Mouse (Mus musculus) retina, postnatal 1 day (tissue): ENCODE results near the gene Lbp.

Experiments used
- DNase-seq: peaks from one replicate; pipeline ENCODE4 v3.0.0-alpha.2; 2012

Gene Lbp

DNA sequence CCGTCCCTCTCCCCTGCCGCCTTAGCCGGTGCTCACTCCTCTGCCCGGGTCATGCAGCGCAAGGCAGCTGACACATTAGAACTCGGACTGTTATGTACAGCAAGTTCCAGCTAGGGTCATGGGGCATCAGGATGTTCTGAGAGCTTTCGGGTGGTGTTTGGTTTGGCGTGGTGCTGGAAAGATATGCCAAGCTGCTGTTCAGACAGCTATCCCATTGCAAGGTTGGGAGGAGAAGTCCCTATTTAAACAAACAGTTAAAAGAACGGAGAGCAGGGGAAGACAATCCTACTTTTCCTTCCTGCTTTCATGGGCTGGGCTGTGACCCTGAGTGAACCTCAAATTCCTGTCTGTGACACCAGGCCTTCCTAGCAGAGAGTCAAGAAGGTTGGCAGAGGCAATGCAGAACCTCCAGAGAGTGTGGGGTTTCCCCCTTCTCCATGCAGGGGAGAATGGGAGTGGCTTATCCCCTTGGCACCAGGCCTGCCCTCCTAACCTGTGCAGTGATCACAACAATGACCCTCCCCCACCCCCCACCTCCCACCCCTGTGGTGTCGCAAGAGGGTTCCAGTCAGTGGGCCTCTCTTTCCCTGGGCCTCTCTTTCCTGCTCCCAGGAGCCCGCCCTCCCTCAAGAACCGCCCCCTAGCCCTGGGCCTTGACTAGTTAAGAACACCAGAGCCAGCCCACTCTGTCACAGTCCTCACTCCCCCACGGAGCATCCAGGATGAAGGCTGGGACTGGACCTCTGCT, at the start of gene Lbp:
TSS of gene Lbp (plus strand) at position 546 of the 748 bp plus-strand sequence.
- DNase-seq: peak; percentile 61

DNA sequence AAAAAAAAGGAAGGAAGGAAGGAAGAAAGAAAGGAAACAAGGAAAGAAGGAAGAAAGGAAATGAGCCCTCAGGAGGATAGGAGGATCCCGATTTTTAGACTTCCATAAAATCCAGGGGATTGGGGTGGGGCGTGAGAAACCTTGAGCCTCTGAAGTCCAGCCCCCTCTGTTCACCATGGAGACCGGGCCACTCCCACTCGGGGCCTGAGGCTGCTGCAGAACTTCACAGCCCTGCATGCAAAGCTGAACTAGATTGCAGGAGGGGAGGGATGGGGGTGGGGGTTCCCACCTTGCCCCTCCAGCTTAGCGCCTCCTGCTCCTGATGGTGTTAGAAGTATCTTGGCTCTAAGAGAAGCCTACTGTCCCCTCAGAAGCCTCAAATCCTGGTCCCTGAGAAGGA, 49.4 kb upstream of the Lbp start:
- peak; percentile 56 for DNase-seq

DNA sequence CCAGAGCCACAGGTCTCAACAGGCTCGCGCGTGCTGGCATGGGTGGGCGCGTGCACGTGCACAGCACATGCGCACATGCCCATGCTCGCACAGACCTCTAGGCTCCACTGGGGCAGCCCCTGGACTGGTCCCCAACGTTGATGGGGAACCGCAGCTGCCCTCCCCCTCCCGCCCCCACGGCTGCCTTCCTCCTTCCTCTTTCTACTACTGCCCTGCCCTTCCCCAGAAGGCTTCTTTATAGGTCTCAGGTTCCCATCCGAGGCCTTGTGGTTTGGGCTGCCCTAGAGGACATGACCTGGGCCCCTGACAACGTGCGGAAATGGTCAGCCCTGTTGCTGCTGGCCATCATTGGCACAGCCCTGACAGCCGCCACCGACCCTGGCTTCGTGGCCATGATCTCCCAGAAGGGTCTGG, 48.3 kb upstream of the Lbp start, which contains the start of gene Bpi:
TSS of gene Bpi (plus strand) at position 90 of the 414 bp plus-strand sequence.
- DNase-seq: no peak

DNA sequence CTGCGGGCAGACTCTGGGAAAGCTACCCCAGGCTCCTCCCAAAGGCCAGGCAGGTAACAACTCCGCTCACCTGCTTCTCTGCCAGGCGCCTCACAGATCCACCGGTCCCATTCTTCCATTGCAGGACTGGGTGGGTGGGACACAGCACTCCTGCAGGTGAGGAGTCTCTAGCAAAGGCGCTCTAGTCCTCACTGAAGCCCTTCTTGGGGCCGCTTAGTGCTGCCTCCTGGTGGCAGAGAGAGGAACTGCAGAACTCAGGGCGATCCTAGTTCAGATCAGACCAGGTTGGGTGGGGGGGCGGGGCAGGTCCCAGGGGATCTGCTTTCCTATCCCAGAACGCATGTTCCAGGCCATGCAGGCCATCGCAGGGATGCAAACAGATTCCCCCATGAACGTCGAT, 47.5 kb upstream of the Lbp start:
- peak; percentile 82 for DNase-seq

DNA sequence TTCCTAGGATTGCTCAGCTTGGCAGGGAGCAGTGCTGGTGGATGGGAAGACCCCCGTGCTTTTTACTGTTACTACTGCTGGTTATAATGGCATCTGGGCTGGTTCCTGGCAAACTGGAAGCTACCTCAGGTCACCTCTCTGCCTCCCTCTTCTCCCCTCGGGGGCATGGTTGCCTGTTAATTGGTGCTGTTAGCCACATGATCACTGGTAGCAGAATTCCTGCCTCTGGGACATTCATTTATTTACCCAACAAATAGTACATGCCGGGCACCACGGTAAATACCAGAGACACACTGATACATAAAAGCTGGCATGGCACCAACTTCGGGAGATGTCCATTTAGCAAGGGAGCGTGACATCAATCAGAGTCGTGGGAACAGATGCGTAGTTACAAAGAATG, 46.8 kb upstream of the Lbp start:
- no peak for DNase-seq

DNA sequence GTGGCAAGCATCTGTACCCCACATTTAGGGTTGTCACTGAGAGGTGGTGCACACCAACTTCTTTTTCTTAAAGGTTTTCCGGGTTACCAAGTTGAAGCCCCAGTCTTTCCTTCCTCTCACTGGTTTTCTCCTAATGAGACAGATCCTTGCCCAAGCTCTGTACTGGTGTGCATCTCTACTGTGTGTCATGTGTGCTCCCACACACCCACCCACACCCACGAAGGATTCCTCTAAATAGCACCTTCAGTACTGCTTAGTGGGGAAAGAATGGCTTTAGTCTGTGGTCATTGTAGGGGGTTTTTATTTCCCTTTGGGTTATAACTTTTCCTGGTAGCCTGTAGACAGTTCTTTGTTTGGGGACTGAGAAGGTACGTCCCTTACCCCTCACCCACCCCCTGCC, 41.4 kb upstream of the Lbp start:
- DNase-seq: no peak

DNA sequence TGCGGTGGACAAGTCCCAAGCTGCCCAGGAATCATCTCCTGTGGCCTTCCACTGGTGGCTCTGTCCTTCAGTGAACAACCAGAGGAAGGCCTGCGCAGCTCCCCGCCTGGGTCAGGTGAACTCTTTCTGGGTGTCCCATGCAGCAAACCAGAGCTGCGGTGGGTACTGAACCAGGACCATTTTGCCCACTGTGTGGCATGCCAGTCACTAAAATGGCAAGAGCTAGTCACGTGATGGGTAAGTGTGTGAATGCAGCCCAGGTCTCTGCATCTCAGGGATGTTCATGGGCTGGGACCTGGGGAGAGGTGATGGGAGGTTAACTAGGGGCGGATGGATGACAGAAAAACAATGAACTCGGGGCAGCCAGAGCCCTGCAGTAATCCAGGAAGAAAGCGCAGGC, 36.3 kb upstream of the Lbp start:
- no peak for DNase-seq

DNA sequence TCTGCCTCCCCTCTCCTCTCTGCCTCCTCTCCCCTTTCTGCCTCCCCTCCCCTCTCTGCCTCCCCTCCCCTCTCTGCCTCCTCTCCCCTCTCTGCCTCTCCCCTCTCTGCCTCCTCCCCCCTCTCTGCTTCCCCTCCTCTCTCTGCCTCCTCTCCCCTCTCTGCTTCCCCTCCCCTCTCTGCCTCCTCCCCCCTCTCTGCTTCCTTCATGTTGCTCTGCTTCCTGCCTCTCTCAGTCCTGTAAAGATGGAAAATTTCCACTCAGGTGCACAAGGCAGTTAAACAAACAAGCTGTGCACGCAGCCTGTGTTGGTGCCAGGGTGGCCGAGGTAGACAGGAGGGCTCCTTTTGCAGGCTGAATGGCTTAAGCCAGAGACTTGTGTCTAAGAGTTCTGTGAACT, 32.6 kb upstream of the Lbp start:
- DNase-seq: peak; percentile 70

DNA sequence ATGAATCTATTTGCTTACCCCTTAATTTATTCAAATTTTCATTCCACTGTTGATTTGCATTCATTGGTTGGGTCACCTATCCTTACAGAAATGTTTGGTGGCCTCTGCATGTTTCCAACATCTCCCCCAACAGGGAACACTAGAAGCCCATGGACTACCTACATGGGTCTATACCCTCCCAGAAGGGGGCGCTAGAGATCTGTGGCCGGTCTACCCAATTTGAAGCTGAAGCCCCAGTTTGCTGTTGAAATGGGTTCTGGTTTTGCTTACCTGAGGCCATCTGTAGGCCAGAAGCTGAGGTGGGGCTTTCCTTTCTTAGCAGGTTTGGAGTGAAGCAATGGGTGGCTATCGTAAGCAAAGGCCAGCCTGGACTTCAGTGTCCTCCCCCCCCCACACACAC, 30.9 kb upstream of the Lbp start:
- no peak for DNase-seq

DNA sequence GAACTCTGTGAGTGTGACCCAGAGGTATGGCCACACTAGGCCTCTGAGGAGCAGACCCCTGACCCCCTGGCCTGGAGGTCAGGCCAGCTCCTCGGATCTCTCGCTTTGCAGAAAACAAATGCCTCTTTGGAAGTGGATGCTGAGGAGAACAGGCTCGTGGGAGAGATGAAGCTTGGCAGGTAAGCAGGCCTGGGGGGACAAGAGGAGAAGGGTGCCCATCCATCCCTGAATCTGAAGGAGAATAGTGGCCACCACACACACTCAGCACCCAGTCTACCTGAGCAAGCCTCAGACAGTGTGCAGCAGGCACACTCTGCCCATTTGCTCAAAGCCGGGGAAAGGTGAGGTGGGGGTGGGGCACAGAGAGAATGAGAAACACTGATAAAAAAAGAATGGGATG, 30.5 kb upstream of the Lbp start:
- no peak for DNase-seq

DNA sequence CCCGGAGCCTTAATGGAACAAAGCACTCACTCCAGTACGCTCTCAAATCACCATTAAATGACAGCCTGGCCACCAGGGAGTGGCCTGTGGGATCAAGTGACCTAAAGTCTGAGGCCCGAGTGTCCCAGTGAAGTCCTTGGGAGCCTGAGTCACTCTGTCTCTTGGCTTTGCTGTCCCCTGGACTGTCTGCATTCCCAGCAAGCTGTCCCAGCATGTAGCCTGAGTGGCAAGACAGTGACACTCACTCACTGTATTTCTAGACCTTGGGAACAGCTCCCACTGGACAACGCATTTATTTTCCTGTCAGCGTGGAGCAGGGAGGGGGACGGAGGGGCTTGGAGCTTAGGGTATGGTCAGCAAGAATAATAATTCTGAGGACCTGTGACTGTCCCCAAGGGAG, 29.8 kb upstream of the Lbp start:
- DNase-seq: no peak

DNA sequence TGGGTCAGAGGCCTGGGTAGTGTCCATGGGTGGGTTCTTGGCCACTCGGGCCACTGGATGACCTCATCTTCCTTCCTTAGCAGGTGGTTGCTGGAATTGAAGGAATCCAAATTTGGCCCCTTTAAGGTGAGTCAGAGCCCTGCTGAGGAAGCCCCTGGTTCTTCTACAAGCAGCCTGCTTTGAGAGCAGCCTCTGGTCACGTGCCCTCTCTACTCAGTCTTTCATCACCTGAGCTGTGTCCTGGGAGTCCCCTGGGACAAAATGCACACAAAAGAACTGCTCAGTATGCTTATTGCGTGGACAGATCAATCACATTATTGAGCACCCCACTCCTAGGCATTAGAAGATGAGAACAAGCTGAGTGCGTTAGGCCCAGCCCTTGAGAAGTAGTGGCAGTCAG, 29.4 kb upstream of the Lbp start:
- DNase-seq: no peak

DNA sequence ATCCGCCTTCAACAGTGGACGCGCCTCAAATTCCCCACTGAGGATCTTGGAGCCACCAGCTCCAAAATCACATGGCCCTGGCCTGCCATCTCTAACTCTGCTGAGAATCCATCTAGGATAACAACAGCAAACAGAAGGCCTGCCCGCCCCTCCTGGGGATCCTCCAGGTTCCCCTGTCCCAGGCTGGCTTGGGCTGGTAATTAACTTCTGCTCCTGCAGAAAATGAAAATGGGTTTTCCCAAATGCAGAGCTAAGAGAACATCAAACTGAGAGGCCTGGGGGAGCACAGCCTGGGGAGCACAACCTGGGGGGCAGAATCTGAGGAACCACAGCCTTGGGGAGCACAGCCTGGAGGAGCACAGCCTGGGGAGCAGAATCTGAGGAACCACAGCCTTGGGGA, 26.6 kb upstream of the Lbp start:
- DNase-seq: no peak

DNA sequence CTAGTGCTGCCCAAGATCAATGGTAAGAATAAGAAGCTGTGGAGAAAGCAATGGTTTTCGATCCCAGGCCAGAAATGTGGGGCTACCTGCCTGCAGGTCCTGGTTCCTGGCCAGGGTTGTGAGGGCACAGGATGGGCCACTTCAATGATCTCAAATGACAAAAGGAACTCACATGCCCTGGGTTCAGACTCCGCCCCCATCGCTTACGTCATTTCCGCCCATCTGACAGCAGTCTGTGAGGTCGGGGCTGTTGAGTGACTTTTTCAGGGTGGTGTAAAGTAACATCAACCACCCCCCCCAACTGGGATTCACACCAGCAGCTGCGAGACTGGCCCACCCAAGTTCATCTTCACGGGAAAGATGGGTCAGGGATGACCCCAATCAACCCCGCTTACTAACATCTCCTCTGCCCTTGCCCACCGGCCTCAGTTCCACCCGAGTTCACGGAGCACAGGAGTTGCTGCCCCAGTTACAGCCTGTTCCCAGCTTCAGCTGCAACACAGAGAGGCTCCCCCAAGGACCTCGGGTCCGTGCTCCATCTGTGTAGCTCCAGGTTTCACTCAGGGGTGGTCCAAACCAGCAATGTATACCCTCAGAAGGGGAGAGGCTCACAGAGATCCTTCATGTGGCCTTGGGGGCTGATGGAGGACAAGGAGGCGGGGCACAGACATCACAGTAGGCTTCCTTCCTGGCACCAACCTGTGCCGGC, 24.6 kb upstream of the Lbp start:
- no peak for DNase-seq

DNA sequence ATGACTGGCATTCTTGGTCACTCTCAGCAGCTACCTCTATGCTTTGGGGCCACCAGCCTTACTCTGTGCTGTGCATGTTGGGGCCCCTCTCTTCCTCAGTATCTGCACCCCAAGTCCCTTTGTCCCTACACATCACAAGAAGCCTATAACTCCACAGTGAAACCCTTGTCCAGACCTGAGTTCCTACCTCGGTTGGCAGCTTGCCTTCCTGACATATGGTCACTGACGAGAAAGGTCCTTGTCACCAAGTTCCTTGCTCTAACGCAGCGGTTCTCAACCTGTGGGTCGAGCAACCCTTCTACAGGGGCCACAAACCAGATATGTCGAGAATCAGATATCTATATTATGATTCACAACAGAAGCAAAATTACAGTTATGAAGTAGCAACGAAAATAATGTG, 23.2 kb upstream of the Lbp start:
- no peak for DNase-seq

DNA sequence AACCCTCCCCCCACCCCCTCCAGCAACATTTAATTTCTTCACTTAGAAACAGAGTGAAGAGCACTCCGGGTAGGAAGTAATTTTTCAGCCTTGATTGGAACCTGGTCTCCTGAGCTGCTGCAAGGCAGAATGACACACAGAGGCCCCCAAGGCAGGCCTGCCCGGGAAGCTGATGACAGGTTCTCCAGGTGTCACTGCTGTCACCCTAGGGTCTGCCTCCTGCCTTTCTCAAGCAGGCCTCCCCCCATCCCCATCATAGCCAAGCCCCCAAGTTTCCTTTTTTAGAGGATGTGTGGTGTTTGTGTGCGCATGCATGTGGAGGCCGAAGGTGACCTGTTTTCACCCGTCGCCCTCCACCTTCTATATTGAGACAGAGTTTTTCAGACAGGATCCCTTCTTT, 22.5 kb upstream of the Lbp start:
- DNase-seq: no peak

DNA sequence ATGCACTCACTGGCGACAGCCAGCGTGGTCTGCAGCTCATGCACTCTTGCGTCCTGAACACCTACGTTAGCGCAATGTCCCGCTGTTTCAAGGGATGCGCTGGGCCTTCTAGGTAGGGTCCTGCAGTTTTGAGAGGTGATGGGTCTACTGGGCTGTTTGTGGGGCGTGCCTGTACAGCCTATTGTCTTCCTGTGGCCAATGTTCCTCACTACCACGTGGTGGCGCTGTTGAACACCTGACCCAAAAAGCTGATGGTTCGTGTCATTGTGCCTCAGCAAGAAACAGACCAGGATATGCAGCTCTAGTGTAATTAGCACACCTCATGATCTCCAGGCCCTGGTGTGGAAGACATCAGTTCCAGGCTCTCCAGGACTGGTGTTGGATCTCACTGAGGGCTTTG, 21.7 kb upstream of the Lbp start:
- peak; percentile 90 for DNase-seq

DNA sequence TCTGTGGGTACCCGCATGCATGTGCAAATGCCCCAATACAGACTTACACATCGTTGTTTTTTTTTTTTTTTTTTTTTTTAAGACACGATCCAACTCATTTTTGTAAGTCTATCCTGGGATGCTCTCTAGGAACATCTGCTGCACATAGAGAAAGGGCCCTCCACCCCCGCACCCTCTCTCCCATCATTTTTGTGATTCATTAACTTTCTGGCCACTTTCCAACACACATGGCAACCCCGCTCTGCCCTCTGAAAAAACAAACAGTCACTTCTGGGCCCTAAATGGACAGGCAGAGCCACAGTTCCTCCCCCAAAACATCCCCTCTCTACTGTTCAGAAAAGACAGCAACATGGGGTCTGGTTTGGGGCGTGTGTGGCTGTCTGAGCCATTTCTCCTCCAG, 20.6 kb upstream of the Lbp start:
- no peak for DNase-seq

DNA sequence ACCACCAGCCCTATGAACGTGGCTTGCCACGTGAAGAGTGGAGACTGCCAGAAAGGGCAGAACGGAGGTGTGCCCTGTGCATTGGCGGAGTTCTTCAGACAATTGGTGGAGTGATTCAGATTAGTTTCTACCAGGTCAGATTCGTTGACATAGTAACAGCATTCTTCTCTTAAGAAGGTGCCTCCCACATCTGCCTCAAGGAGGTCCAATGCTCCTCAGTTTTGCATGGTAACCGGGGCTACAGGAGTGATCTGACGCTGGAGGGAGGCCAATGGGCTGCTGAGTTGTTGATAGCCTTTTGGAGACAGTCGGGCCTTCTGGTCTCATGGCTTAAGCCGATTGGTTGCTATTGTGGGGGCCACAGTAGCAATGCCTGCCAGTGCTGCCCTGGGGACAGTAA, 10.6 kb upstream of the Lbp start:
- no peak for DNase-seq

DNA sequence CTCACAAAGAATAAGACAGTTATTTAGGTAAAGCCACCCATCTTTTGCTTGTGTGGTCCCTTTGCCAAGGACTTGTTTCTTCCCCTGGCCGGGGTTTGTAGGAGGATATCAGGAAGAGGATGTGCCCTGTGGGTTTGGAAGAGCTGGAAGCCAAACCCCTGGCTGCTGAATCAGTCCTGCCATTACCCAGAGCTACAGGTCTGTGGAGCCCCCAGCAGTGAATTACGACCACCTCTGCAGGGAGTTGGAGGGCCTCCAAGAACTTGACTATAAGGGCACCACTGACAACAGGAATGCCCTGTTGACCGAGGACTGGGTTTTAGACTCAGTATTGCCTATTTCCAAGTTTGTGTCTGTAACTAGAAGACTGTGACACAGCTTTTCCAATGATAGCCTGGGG, 7.1 kb upstream of the Lbp start:
- DNase-seq: no peak

DNA sequence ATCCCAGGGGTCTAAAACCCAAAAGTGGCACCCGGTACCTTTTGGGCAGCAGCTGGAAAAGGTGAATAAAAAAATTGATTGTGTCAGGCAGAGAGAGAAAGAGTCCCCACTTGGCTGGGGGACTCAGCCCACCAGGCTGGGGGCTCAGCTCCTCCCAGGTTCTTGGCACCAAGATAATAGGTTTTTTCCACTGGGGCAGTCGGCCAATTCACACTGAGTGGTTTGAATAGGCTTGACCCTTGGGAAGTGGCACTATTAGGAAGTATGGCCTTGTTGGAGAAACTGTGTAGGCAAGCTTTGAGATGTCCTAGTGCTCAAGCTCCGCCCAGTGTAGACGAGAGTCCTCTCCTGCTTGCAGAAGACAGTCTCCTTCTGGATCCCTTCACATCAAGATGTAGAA, 6.6 kb upstream of the Lbp start:
- no peak for DNase-seq

DNA sequence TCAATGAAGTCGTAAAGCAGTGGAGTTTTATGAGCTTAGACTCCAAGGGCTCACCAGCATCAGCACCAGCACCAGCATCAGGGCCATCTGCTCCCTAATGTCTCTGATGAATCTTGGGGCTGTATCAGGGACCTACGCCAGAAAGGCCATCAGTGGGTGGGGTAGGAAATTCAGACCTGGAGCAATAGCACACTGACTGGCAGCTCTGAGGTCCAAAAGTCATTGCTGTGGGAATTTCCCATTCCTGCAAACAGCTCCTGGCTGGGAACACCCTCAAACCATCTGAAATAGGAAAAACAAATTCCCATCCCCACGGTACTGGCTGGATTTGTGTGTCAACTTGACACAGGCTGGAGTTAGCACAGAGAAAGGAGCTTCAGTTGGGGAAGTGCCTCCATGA, 3.5 kb upstream of the Lbp start:
- no peak for DNase-seq

DNA sequence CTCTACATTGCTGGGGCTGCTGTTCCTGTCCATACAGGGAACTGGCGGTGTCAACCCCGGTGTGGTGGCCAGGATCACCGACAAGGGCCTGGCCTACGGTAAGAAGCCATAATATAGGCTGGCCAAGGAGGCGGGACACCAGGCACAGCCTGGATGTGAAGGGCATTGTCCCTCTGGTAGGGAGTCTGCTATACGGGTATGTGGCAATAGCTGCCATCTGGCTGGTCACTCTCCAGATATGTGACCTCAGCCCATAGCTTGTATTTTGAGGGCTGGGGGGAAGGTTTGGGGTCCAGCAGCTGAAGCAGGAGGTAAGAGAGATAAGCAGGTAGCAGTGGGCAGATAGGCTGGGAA, 380 bp downstream of the Lbp start:
- no peak for DNase-seq

DNA sequence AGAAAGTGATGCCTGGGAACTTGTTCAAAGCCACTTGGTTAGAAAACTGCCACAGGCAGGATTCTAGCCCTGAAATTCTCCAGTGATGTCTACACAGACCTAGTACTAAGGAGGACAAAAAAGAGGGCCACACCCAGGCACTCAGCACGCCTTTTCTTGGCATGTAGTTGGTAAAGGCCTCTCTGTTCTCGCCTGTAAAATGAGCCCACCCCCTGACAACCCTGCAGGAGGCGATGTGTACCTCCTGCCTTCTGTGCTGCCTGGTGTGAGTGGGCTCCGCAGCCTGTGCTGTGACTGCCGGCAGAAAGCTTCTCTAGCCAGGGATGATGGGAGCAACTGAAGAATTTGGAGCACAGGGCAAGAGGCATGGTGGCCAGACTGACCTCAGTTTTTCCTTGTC, 2.0 kb downstream of the Lbp start:
- no peak for DNase-seq

DNA sequence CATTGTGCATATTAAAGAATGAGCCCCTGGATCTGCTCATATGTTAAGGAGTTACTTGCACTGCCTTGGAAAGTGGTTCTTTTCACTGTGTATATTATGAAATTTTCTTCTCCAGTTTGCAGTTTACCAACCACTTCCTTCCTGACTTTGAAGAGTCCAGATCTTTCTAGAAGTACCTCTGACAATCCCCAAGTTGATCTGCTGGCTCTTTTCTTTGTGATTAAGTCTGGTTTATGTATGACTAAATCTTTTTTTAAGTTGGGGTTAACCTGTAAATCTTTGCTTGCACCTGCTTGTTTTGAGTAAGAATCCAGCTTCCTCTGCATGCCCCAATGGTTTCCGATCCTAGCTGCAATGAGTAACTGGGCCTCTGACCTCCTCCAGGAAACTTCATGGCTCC, 6.8 kb downstream of the Lbp start:
- no peak for DNase-seq
